Mouse (Mus musculus) telencephalon, adult 2 months (tissue): ENCODE data around the gene Tedc1.

ENCODE experiments used
- DNase-seq: peaks from one replicate; pipeline ENCODE4 v3.0.0-alpha.2; 2011; ENCODE audit warnings: low read depth, low spot score

The Tedc1 gene

DNA sequence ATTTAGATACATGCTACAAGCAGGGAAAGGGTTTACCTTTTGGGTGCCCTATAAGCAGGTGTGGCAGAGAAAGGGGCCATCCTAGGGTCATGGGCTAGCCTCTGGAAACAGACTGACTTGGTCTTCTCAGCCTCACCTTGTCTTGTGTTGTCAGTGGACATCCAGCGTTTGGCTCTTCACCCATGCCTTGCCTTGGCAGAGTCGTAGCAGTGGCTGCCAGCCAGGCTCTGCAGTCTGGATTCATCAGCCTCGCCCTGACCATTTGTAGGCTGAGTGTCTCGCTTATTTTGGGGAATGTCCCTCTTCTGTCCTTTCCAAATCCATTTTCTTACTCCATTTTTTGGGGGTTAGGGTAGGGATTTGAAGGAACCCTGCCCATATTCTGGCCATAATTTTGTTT is 45.1 kb downstream of the Tedc1 start:
- DNase-seq: no peak

DNA sequence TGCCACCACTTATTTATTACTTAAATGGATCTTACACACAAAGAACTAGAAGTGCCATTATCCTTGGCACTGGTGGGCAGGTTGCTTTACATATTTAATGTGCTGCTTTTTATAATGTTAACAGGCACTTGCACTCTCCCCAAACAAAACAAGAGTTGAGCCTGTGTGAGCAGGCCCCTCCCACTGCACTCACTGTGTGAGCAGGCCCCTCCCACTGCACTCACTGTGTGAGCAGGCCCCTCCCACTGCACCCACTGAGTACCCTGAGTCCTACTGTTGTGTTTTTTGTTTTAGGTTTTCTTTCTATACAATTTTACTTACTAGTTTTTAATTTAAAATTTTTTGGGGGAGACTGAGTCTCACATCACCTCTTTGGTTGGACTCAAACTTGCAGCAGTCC is 45.8 kb downstream of the Tedc1 start:
- DNase-seq: no peak

GRCm38 (mm10) chr12:113203522-113203921 is 47.3 kb downstream of the Tedc1 start:
- no peak for DNase-seq

DNA sequence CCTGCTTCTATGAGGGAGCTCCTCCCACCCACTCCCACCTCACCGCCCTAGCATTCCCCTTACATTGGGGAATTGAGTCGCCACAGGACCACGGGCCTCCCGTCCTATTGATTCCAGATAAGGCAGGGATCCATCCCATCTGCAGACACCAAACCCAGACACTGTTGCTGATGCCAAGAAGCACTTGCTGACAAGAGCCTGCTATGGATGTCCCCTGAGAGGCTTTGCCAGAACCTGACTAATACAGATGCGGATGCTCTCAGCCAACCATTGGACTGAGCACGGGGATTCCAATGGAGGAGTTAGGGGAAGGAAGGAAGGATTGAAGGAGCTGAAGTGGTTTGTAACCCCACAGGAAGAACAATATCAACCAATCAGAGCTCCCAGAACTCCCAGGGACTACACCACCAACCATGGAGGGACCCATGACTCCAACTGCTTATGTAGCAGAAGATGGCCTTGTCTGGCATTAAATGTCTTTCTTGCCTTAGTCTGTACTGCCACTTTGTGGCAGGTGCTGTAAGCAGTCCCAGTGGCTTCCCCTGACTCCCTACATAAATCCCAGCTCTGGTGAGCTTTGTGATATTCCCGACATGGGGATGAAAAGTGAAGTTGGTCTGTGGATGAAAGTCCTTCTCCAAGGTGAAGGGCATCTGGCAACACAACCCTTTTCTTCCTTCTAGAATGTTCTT is 49.2 kb downstream of the Tedc1 start:
- no peak for DNase-seq

- DNase-seq: no peak
Measured at GRCm38 (mm10) chr12:113207737-113208136, 51.5 kb downstream of the Tedc1 start.

GRCm38 (mm10) chr12:113210586-113211378 is 54.6 kb downstream of the Tedc1 start:
- DNase-seq: no peak

GRCm38 (mm10) chr12:113211772-113212171 is 55.6 kb downstream of the Tedc1 start:
- no peak for DNase-seq

- no peak for DNase-seq
Measured at GRCm38 (mm10) chr12:113212326-113212924, 56.2 kb downstream of the Tedc1 start.

GRCm38 (mm10) chr12:113213226-113213625 is 57.0 kb downstream of the Tedc1 start:
- DNase-seq: no peak

DNA sequence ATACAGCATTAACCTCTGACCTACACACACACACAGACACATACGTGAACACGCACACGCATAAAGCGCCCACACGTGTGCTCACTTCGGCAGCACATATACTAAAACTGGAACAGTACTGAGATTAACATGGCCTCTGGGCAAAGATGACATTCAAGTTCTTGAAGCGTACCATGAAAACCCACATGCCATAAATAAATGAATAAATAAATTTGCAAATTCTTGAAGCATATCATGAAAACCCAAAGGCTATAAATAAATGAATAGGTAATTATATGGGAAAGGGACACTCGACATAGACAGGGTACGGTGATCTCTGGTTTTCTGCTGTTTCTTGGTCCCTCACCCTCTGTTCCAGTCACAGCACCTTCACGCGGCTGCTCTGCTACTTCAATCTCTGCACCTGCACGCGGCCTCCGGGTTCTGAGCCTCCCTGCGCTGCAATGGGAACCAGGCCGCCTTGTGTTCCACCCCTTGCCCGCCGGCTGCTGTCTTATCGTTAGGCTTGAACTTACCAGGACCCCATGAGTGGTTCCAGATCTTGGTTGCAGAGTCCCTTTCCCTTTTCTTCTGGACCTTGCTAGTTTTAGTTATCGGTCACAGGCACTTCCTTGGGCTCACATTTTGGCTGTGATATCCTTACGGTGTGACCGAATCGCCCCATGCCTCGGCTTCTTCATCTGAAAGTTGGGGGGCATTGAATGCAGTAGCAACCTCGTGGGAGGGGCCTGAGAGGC is 58.0 kb downstream of the Tedc1 start:
- DNase-seq: no peak

DNA sequence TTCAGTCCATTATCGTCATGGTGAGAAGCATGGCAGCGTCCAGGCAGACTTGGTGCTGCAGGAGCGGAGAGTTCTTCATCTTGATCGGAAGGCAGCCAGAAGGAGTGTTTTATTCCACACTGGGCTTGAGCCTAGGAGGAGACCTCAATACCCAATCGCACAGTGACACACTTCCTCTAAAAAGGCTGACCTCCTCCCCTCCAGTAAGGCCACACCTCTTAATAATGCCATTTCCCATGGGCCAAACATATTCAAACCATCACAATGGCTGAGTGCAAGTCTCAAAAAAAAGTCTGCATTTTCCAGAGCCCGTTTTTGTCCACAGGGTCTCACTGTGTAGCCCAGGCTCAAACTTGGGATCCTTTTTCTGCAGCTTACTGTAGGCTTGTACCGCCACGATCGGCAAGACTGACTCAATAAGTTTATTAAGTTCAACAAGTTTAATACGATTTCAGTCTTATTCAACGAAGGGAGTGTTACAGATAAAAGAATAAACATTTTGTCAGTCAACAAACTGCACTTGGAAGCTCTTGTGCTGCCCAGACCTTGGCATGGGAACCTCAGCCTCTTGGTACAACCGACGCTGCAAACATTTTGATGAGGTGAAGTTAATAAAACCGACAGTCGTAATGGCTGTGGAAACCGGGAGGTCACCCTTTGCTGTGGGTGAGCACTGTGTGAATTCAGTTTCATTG is 58.9 kb downstream of the Tedc1 start:
- no peak for DNase-seq
